In genomic region chr13:44634616-44635015, GRCm38 (mm10) we compare ENCODE assay signal across 9 mouse cellular contexts.
DNase-seq lines count a peak whose midpoint lies in the region; ATAC-seq lines count a peak whose summit lies in the region.
"Had no signal": no experiment of that assay in that cellular context is flagged by ENCODE, and none has a peak within 500 bp of the region (broad histone marks: within the 10 kb centered on the region; RNA-seq: fewer than 3 reads in every experiment).

No protein-coding gene starts in this region.

- intact Hi-C loops in left cerebral cortex, postnatal 4 days (cut with DNase I), result no loop called here

- DNase-seq in liver, embryonic 11.5 days (ENCODE audit: low spot score), result no peak
- no peak for DNase-seq in liver
- peak; percentile 46 for DNase-seq in embryo, embryonic 9.5 days (ENCODE audit: extremely low spot score)
- DNase-seq in left cerebral cortex, postnatal 4 days, result no peak

- H3K4me3 ChIP-seq in liver, embryonic 11.5 days (ENCODE audit: low read depth, low read length), result no peak overlapping the region
- H3K4me3 ChIP-seq in hindbrain, embryonic 16.5 days (ENCODE audit: low read length), result no peak overlapping the region
- no peak overlapping the region for H3K4me3 ChIP-seq in neural tube, embryonic 12.5 days
- H3K4me3 ChIP-seq: layer of hippocampus, adult 2 months; myocyte had no signal

- H3K4me1 ChIP-seq in liver, embryonic 11.5 days (replicated peaks; ENCODE audit: control insufficient read depth, insufficient read depth, low read length), result peaks cover 15% of the 10 kb centered on the region
- peaks cover 8% of the 10 kb centered on the region for H3K4me1 ChIP-seq in hindbrain, embryonic 16.5 days (ENCODE audit: control insufficient read depth, insufficient read depth, low read depth, low read length)
- peaks cover 17% of the 10 kb centered on the region for H3K4me1 ChIP-seq in neural tube, embryonic 12.5 days

- no peaks in the 10 kb centered on the region for H3K9me3 ChIP-seq in liver, embryonic 11.5 days (ENCODE audit: control insufficient read depth, low read length)
- H3K9me3 ChIP-seq in hindbrain, embryonic 16.5 days (ENCODE audit: control insufficient read depth, low read length), result no peaks in the 10 kb centered on the region
- H3K9me3 ChIP-seq in neural tube, embryonic 12.5 days, result no peaks in the 10 kb centered on the region

- H3K27me3 ChIP-seq in liver, embryonic 11.5 days (replicated peaks; ENCODE audit: control insufficient read depth, insufficient read depth, low read length), result no peaks in the 10 kb centered on the region
- H3K27me3 ChIP-seq in hindbrain, embryonic 16.5 days (replicated peaks; ENCODE audit: control insufficient read depth, insufficient read depth, low read length), result no peaks in the 10 kb centered on the region
- no peaks in the 10 kb centered on the region for H3K27me3 ChIP-seq in neural tube, embryonic 12.5 days (replicated peaks)

- H3K9ac ChIP-seq in liver, embryonic 11.5 days (ENCODE audit: low read depth, low read length), result no peak overlapping the region
- no peak overlapping the region for H3K9ac ChIP-seq in hindbrain, embryonic 16.5 days (ENCODE audit: low read depth, low read length)
- no peak overlapping the region for H3K9ac ChIP-seq in neural tube, embryonic 12.5 days

- no peak overlapping the region; the same call in 1 of the 2 replicates for H3K27ac ChIP-seq in liver, embryonic 11.5 days (ENCODE audit: low read depth, low read length)
- H3K27ac ChIP-seq in hindbrain, embryonic 16.5 days (ENCODE audit: low read depth, low read length), result no peak overlapping the region
- H3K27ac ChIP-seq in neural tube, embryonic 12.5 days, result no peak overlapping the region
- H3K27ac ChIP-seq: layer of hippocampus, adult 2 months had no signal

- H3K36me3 ChIP-seq in liver, embryonic 11.5 days (ENCODE audit: control insufficient read depth, insufficient read depth, low read length), result no peaks in the 10 kb centered on the region
- no peaks in the 10 kb centered on the region for H3K36me3 ChIP-seq in hindbrain, embryonic 16.5 days (ENCODE audit: control insufficient read depth, insufficient read depth, low read length)
- no peaks in the 10 kb centered on the region for H3K36me3 ChIP-seq in neural tube, embryonic 12.5 days

- ATAC-seq in liver, embryonic 11.5 days (replicated peaks; ENCODE audit: low FRiP score), result no peak
- no peak for ATAC-seq in hindbrain, embryonic 16.5 days
- ATAC-seq in neural tube, embryonic 12.5 days (ENCODE audit: low FRiP score, low read depth), result no peak
- ATAC-seq in erythroblast, adult 5-6 weeks (replicated peaks; ENCODE audit: low FRiP score, poor library complexity, severe bottlenecking), result no peak

- H3K4me2 ChIP-seq in liver, embryonic 11.5 days, result peak overlapping the region; percentile 33
- peak overlapping the region; percentile 45 for H3K4me2 ChIP-seq in hindbrain, embryonic 16.5 days (ENCODE audit: low read length)
- peak overlapping the region; percentile 50 for H3K4me2 ChIP-seq in neural tube, embryonic 12.5 days (replicated peaks)

- WGBS in liver, embryonic 11.5 days, result 24% methylated on average over 11 of the region's 11 CpGs
- 7% methylated on average over 11 of the region's 11 CpGs for WGBS in hindbrain, embryonic 16.5 days
- WGBS in neural tube, embryonic 12.5 days, result 9% methylated on average over 11 of the region's 11 CpGs
